Mouse (Mus musculus): ENCODE data around the gene Mettl7a3. TPM values are rescaled to one million over a fixed set of nuclear protein-coding genes. Genes with fewer than 3 reads are reported as not detected.

Mettl7a3 gene
- polyA plus RNA-seq, 2 experiments: not detected

DNA sequence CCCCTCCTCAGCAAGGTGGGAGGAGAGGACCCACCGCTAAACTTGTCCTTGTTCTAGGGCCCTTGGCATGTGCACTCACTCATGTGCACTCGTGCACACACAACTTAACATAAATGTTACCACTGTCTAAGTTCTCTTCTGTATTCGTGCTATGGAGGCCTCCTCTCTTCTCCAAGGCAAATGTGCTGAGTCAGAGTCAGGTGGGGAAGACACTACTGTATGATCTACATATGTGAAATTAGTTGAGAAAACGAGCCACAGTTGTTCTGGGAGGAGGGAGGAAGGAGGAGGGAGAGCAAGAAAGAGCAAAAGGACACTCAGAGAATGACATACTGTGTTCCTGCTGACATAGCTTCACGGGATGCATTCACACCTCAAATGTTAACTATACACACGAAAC lies 34.2 kb upstream of the Mettl7a3 start:
- Histone ChIP-seq H3K4me2 (ENCODE audit: low read depth) (no peak overlapping the region), H3K9ac (replicated peaks) (no peak overlapping the region), H3K4me3 (ENCODE audit: insufficient read depth in 1 of 2, low read depth in 2 of 2, low read length in 2 of 2) (no peak overlapping the region), H3K27ac (no peak overlapping the region), H3K27me3 (ENCODE audit: control insufficient read depth, insufficient read depth, low read length) (no peaks in the 10 kb centered on the region), H3K36me3 (replicated peaks; ENCODE audit: control insufficient read depth, insufficient read depth, low read depth) (no peaks in the 10 kb centered on the region), H3K9me3 (ENCODE audit: control insufficient read depth, low read length) (no peaks in the 10 kb centered on the region), H3K4me1 (replicated peaks; ENCODE audit: control insufficient read depth in 2 of 2, insufficient read depth in 2 of 2, low read length in 1 of 2) (peaks cover 13 to 15% of the 10 kb centered on the region in 2 experiments)
- TF ChIP-seq CTCF (IDR thresholded peaks at IDR 0.05; ENCODE audit: low read depth) (no peak), EP300 (IDR thresholded peaks at IDR 0.05; ENCODE audit: low read depth) (no peak)
- ATAC-seq (ENCODE audit: insufficient read depth) (no peak), DNase-seq (ENCODE audit: low read depth in 3 of 3, low spot score in 3 of 3) (no peak)
- WGBS (ENCODE audit: insufficient replicate concordance): 60% methylated on average over 6 of the region's 6 CpGs

DNA sequence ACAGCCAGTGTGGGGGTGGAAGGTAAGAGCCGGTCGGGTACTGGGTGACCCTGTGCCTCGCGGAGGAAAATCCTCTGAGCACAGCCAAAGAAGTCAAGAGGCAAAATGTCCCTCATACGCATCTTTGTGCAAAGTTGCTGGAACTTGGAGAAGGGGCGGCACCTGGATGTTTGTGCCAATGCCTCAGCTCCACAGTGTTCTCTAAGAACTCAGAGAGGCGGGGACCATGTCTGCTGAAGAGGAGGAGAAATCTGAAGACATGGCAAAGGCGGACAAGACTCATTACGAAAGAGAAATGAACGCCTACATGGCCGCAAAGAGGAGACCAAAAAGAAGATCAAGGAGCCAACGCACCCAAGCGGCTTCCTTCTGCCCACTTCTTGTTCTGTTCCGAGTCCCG lies 33.2 kb upstream of the Mettl7a3 start:
- Histone ChIP-seq H3K4me3 (ENCODE audit: insufficient read depth in 1 of 2, low read depth in 2 of 2, low read length in 2 of 2) (no peak overlapping the region), H3K9me3 (ENCODE audit: control insufficient read depth, low read length) (no peaks in the 10 kb centered on the region), H3K27ac (no peak overlapping the region), H3K36me3 (replicated peaks; ENCODE audit: control insufficient read depth, insufficient read depth, low read depth) (no peaks in the 10 kb centered on the region), H3K9ac (replicated peaks) (no peak overlapping the region), H3K4me2 (ENCODE audit: low read depth) (no peak overlapping the region), H3K27me3 (ENCODE audit: control insufficient read depth, insufficient read depth, low read length) (no peaks in the 10 kb centered on the region), H3K4me1 (replicated peaks; ENCODE audit: control insufficient read depth in 2 of 2, insufficient read depth in 2 of 2, low read length in 1 of 2) (peaks cover 13 to 21% of the 10 kb centered on the region in 2 experiments)
- DNase-seq (ENCODE audit: low read depth in 3 of 3, low spot score in 3 of 3) (no peak), ATAC-seq (ENCODE audit: insufficient read depth) (no peak)
- TF ChIP-seq CTCF (IDR thresholded peaks at IDR 0.05; ENCODE audit: low read depth) (no peak), EP300 (IDR thresholded peaks at IDR 0.05; ENCODE audit: low read depth) (no peak)
- WGBS (ENCODE audit: insufficient replicate concordance): 74% methylated on average over 15 of the region's 15 CpGs

DNA sequence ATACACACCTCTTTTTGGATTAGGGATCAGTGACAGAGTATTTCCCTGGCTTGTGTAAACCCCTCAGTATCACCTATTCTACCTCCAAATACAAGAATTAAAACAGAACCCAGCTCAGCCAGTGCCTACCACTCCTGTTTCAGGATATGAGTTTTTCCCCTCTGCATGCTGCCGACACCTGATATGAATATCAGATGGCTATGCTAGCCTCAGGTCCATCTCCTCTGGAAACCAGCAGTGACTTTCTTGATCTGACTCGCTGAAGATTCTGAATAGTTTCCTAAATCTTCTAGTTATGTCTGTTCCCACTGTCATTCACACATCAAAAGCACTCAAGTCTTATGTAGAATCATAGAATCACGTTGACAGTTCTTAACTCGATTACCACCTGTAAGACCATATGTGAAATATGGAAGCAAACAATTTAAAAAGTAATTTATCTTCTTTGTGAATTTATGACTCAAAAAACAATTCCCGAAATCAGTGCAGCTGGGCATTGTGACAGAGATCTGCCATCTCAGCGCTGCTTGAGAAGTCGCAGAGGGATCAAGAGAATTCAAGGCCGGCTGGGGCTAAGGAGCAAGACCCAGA lies 31.2 kb upstream of the Mettl7a3 start:
- H3K27ac ChIP-seq: peak overlapping the region; percentile 13; the same call in 1 of the 2 replicates
- H3K36me3 ChIP-seq (replicated peaks; ENCODE audit: control insufficient read depth, insufficient read depth, low read depth): no peaks in the 10 kb centered on the region
- no peaks in the 10 kb centered on the region for H3K9me3 ChIP-seq (ENCODE audit: control insufficient read depth, low read length)
- H3K4me3 ChIP-seq (ENCODE audit: insufficient read depth in 1 of 2, low read depth in 2 of 2, low read length in 2 of 2): peak overlapping the region; percentile 35 to 64
- TF ChIP-seq EP300 (IDR thresholded peaks at IDR 0.05; ENCODE audit: low read depth): 0 out of 2 replicates have a peak, but pooled peaks have one; percentile 11
- no peak for TF ChIP-seq CTCF (IDR thresholded peaks at IDR 0.05; ENCODE audit: low read depth)
- peaks cover 13 to 26% of the 10 kb centered on the region in 2 experiments for H3K4me1 ChIP-seq (replicated peaks; ENCODE audit: control insufficient read depth in 2 of 2, insufficient read depth in 2 of 2, low read length in 1 of 2)
- DNase-seq (ENCODE audit: low read depth in 3 of 3, low spot score in 3 of 3) (no peak), ATAC-seq (ENCODE audit: insufficient read depth) (no peak)
- H3K4me2 ChIP-seq (ENCODE audit: low read depth): peak overlapping the region; percentile 87
- 41% methylated on average over 8 of the region's 8 CpGs for WGBS (ENCODE audit: insufficient replicate concordance)
- H3K9ac ChIP-seq (replicated peaks): no peak overlapping the region
- no peaks in the 10 kb centered on the region for H3K27me3 ChIP-seq (ENCODE audit: control insufficient read depth, insufficient read depth, low read length)

DNA sequence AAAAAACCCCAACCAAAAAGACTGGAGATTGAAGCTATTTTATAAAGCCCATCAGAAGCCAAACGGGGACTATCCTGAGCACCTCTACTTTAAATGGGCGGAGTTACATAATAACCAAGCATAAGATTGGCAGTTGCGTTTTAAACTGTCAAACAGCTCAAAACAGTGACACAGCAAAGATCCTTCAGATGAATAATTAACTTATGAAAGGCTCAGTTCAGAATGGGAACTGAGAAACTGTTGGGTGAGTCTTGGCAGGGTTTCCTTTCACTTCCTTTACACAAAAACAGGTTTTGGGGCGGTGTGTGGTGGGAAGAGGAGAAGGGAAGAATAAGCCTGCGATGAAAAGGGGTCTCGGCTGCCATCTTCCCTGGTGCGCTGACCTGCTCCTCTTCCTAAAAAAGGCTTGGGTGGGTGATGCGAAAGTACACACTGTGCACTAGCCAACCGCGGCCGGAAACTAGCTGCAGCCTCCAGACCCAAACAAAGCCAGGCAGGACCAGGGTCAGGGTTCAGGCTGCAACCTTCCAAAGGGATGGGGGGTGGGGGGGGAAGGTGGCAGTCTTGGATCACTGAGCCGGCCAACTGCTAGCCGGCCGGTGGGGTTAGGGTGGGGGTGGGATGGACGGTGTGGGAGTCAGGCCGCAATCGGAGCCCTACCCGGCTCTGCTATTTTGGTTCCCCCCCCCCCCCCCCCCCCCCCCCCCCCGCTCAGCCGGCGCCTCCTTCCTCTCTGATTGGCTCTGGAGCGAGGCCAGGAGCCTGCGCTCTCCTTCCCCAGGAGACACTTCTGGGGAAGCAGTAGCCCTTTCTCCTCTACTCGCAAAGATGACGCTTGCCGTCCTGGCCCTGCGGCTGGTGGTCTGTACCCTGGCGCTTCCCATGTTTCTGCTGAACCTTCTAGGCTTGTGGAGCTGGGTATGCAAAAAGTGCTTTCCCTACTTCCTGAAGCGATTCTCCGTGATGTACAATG lies 30.4 kb upstream of the Mettl7a3 start, which contains the start of gene Mettl7a1:
TSS of gene Mettl7a1 (plus strand) at position 122 of the 973 bp plus-strand sequence.
- Histone ChIP-seq H3K4me1 (replicated peaks; ENCODE audit: control insufficient read depth in 2 of 2, insufficient read depth in 2 of 2, low read length in 1 of 2) (peaks cover 13 to 26% of the 10 kb centered on the region in 2 experiments), H3K9me3 (ENCODE audit: control insufficient read depth, low read length) (no peaks in the 10 kb centered on the region), H3K27ac (peak within 1 kb of the TSS; percentile 77), H3K27me3 (ENCODE audit: control insufficient read depth, insufficient read depth, low read length) (no peaks in the 10 kb centered on the region), H3K9ac (replicated peaks) (peak within 1 kb of the TSS; percentile 78), H3K4me3 (ENCODE audit: insufficient read depth in 1 of 2, low read depth in 2 of 2, low read length in 2 of 2) (peak within 1 kb of the TSS; percentile 64 to 99), H3K4me2 (ENCODE audit: low read depth) (peak within 1 kb of the TSS; percentile 87), H3K36me3 (replicated peaks; ENCODE audit: control insufficient read depth, insufficient read depth, low read depth) (no peaks in the 10 kb centered on the region)
- ATAC-seq (ENCODE audit: insufficient read depth) (peak; percentile 75), DNase-seq (ENCODE audit: low read depth in 3 of 3, low spot score in 3 of 3) (peak; percentile 64 to 80 (median 74))
- WGBS (ENCODE audit: insufficient replicate concordance): 1% methylated on average over 21 of the region's 30 CpGs
- TF ChIP-seq EP300 (IDR thresholded peaks at IDR 0.05; ENCODE audit: low read depth) (peak; percentile 60; the same call in 1 of the 2 replicates), CTCF (IDR thresholded peaks at IDR 0.05; ENCODE audit: low read depth) (no peak)

DNA sequence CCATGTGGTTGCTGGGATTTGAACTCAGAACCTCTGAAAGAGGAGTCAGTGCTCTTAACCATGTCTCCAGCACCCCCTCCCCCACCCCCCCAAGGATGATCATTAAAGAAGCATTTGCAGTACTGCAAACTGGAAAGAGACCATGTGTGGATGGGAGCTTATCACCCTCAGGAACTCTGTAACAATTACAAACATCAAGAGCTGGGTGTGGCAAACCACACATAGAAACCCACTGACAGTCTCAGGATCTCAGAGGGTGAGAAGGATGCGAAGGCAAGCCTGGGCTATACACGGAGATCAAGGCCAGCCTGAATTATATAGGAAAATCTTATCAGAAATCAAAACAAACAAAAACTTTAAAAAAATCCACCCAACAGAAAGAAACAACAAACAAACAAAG lies 28.5 kb upstream of the Mettl7a3 start:
- 32% methylated on average over 2 of the region's 2 CpGs for WGBS (ENCODE audit: insufficient replicate concordance)
- H3K4me2 ChIP-seq (ENCODE audit: low read depth): peak overlapping the region; percentile 87

More for the DNA sequence above, 28.5 kb upstream of the Mettl7a3 start:
- Histone ChIP-seq H3K9ac (replicated peaks) (no peak overlapping the region), H3K4me3 (ENCODE audit: insufficient read depth in 1 of 2, low read depth in 2 of 2, low read length in 2 of 2) (peak overlapping the region in 1 of 2 experiments; percentile 64; a peak in 1 of 4 replicates), H3K9me3 (ENCODE audit: control insufficient read depth, low read length) (no peaks in the 10 kb centered on the region), H3K27me3 (ENCODE audit: control insufficient read depth, insufficient read depth, low read length) (no peaks in the 10 kb centered on the region), H3K4me1 (replicated peaks; ENCODE audit: control insufficient read depth in 2 of 2, insufficient read depth in 2 of 2, low read length in 1 of 2) (peaks cover 8 to 16% of the 10 kb centered on the region in 2 experiments), H3K27ac (no peak overlapping the region), H3K36me3 (replicated peaks; ENCODE audit: control insufficient read depth, insufficient read depth, low read depth) (no peaks in the 10 kb centered on the region)
- TF ChIP-seq CTCF (IDR thresholded peaks at IDR 0.05; ENCODE audit: low read depth) (no peak), EP300 (IDR thresholded peaks at IDR 0.05; ENCODE audit: low read depth) (no peak)
- DNase-seq (ENCODE audit: low read depth in 3 of 3, low spot score in 3 of 3) (no peak), ATAC-seq (ENCODE audit: insufficient read depth) (no peak)

All from liver, embryonic 14.5 days (tissue).